7 mouse cellular contexts compared by ENCODE assay signal in the genomic region with DNA sequence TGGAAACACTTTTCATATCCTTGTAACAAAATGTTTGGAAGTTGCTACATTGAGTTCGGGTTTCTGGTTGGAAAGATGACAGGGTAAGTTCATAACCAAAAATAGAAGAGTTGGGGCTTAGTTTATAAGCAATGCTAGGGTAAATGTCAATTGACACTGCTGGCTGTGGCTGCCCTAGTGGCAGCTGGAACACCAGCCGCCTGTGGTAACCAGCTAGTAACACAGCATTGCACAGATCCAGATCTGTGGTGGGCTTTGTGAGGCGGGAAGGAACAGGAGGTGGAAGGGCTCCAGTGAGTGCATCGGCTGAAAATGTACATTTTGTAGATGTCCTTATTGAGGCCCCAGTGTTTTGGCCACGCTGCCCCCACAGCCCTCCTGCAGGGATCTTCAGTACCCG. TPM values are rescaled to one million over a fixed set of nuclear protein-coding genes. Genes with fewer than 3 reads are reported as not detected.
DNase-seq lines count a peak whose midpoint lies in the region; ATAC-seq lines count a peak whose summit lies in the region.

No protein-coding gene starts in this region.

- no peaks in the 10 kb centered on the region for H3K27me3 ChIP-seq in lung, embryonic 16.5 days (ENCODE audit: control insufficient read depth, insufficient read depth, low read depth, low read length)
- H3K27me3 ChIP-seq in embryonic facial prominence, embryonic 11.5 days (ENCODE audit: control insufficient read depth, insufficient read depth, low read length): no peaks in the 10 kb centered on the region
- H3K27me3 ChIP-seq in intestine, embryonic 16.5 days (replicated peaks; ENCODE audit: control insufficient read depth, insufficient read depth, low read length): no peaks in the 10 kb centered on the region
- no peaks in the 10 kb centered on the region for H3K27me3 ChIP-seq in neural tube, embryonic 15.5 days (replicated peaks)

- H3K9me3 ChIP-seq in lung, embryonic 16.5 days (ENCODE audit: control insufficient read depth, low read length): no peaks in the 10 kb centered on the region
- H3K9me3 ChIP-seq in embryonic facial prominence, embryonic 11.5 days (replicated peaks; ENCODE audit: control insufficient read depth, low read length): no peaks in the 10 kb centered on the region
- H3K9me3 ChIP-seq in intestine, embryonic 16.5 days (ENCODE audit: control insufficient read depth, low read length): no peaks in the 10 kb centered on the region
- no peaks in the 10 kb centered on the region for H3K9me3 ChIP-seq in neural tube, embryonic 15.5 days (replicated peaks)

- DNase-seq in lung, postnatal 4 days: no peak
- no peak for DNase-seq in embryonic facial prominence, embryonic 11.5 days (ENCODE audit: low spot score)
- no peak for DNase-seq in adrenal gland, adult 8-10 months
- DNase-seq in gastrocnemius, adult 8-10 months (ENCODE audit: low spot score in 2 of 2): no peak

- H3K4me3 ChIP-seq in lung, embryonic 16.5 days (ENCODE audit: low read length): peak overlapping the region; percentile 98
- peak overlapping the region; percentile 94 for H3K4me3 ChIP-seq in embryonic facial prominence, embryonic 11.5 days (ENCODE audit: low read depth, low read length)
- H3K4me3 ChIP-seq in intestine, embryonic 16.5 days (ENCODE audit: low read length): peak overlapping the region; percentile 91
- peak overlapping the region; percentile 88 for H3K4me3 ChIP-seq in neural tube, embryonic 15.5 days (replicated peaks)

- 29% methylated on average over 6 of the region's 6 CpGs for WGBS in lung, embryonic 16.5 days
- WGBS in embryonic facial prominence, embryonic 11.5 days: 40% methylated on average over 6 of the region's 6 CpGs
- WGBS in intestine, embryonic 16.5 days: 36% methylated on average over 6 of the region's 6 CpGs
- WGBS in neural tube, embryonic 15.5 days: 36% methylated on average over 6 of the region's 6 CpGs

- H3K27ac ChIP-seq in lung, embryonic 16.5 days (ENCODE audit: low read length): no peak overlapping the region
- no peak overlapping the region for H3K27ac ChIP-seq in embryonic facial prominence, embryonic 11.5 days (replicated peaks; ENCODE audit: low read depth, low read length)
- H3K27ac ChIP-seq in intestine, embryonic 16.5 days (ENCODE audit: low read length): no peak overlapping the region
- H3K27ac ChIP-seq in neural tube, embryonic 15.5 days (replicated peaks): no peak overlapping the region

- peak overlapping the region; percentile 93 for H3K9ac ChIP-seq in lung, embryonic 16.5 days (ENCODE audit: low read length)
- H3K9ac ChIP-seq in embryonic facial prominence, embryonic 11.5 days (replicated peaks; ENCODE audit: low read length): peak overlapping the region; percentile 32; the same call in 1 of the 2 replicates
- H3K9ac ChIP-seq in intestine, embryonic 16.5 days (ENCODE audit: low read depth, low read length): peak overlapping the region; percentile 80
- peak overlapping the region; percentile 84 for H3K9ac ChIP-seq in neural tube, embryonic 15.5 days (replicated peaks)

- H3K4me2 ChIP-seq in lung, embryonic 16.5 days (ENCODE audit: low read depth, low read length): peak overlapping the region; percentile 96
- peak overlapping the region; percentile 67 for H3K4me2 ChIP-seq in embryonic facial prominence, embryonic 11.5 days (ENCODE audit: low read depth, low read length)
- H3K4me2 ChIP-seq in intestine, embryonic 16.5 days (ENCODE audit: low read depth, low read length): peak overlapping the region; percentile 74
- peak overlapping the region; percentile 93 for H3K4me2 ChIP-seq in neural tube, embryonic 15.5 days

- ATAC-seq in lung, embryonic 16.5 days (ENCODE audit: low read depth): no peak
- ATAC-seq in embryonic facial prominence, embryonic 11.5 days (replicated peaks; ENCODE audit: insufficient number of reproducible peaks, low FRiP score, low TSS enrichment, low read depth): no peak
- no peak for ATAC-seq in intestine, embryonic 16.5 days
- ATAC-seq in neural tube, embryonic 15.5 days (ENCODE audit: low FRiP score): no peak

- H3K36me3 ChIP-seq in lung, embryonic 16.5 days (ENCODE audit: control insufficient read depth, insufficient read depth, low read length): peaks cover 4% of the 10 kb centered on the region; the same call in 1 of the 2 replicates
- H3K36me3 ChIP-seq in embryonic facial prominence, embryonic 11.5 days (replicated peaks; ENCODE audit: control insufficient read depth, insufficient read depth, low read depth, low read length): no peaks in the 10 kb centered on the region; the same call in none of the 2 replicates
- peaks cover 2% of the 10 kb centered on the region; the same call in 1 of the 2 replicates for H3K36me3 ChIP-seq in intestine, embryonic 16.5 days (ENCODE audit: control insufficient read depth, insufficient read depth, low read length)
- H3K36me3 ChIP-seq in neural tube, embryonic 15.5 days: peaks cover 31% of the 10 kb centered on the region

- H3K4me1 ChIP-seq in lung, embryonic 16.5 days (replicated peaks; ENCODE audit: control insufficient read depth, insufficient read depth, low read length): peaks cover 8% of the 10 kb centered on the region
- no peaks in the 10 kb centered on the region; the same call in 1 of the 2 replicates for H3K4me1 ChIP-seq in embryonic facial prominence, embryonic 11.5 days (ENCODE audit: control insufficient read depth, insufficient read depth, low read length)
- H3K4me1 ChIP-seq in intestine, embryonic 16.5 days (ENCODE audit: control insufficient read depth, insufficient read depth, low read length): peaks cover 11% of the 10 kb centered on the region
- H3K4me1 ChIP-seq in neural tube, embryonic 15.5 days: peaks cover 46% of the 10 kb centered on the region

RNA-seq across cellular contexts. Expression of a gene that starts 0.8 kb away (rescaled TPM):
- 16.1 and 17.3 TPM in 2 replicates for polyA plus RNA-seq in lung, embryonic 16.5 days (2015; fragmentation: Nextera tagmentation; extraction: Ambion mirVana)
- 13.6 and 16.0 TPM in 2 replicates for polyA plus RNA-seq in embryonic facial prominence, embryonic 11.5 days (2014; fragmentation: Nextera tagmentation; extraction: Ambion mirVana)
- polyA plus RNA-seq in intestine, embryonic 16.5 days (2015; fragmentation: Nextera tagmentation; extraction: Ambion mirVana): 9.3 and 10.6 TPM in 2 replicates
- polyA plus RNA-seq in neural tube, embryonic 15.5 days (2015; fragmentation: Nextera tagmentation; extraction: Ambion mirVana): 15.6 and 17.5 TPM in 2 replicates
- total RNA-seq in adrenal gland, adult 8-10 months (2022): 10 to 100 TPM; 25.5 to 33.1 (median 28.6) TPM
- 10 to 100 TPM; 28.2 to 34.0 (median 28.5) TPM for total RNA-seq in gastrocnemius, adult 8-10 months (2022)

RNA-seq across cellular contexts. Expression of a gene that starts 0.8 kb away (rescaled TPM):
- polyA plus RNA-seq in lung, embryonic 16.5 days (2015; fragmentation: Nextera tagmentation; extraction: Ambion mirVana): 12.4 and 13.6 TPM in 2 replicates
- 10.4 and 12.8 TPM in 2 replicates for polyA plus RNA-seq in embryonic facial prominence, embryonic 11.5 days (2014; fragmentation: Nextera tagmentation; extraction: Ambion mirVana)
- 14.6 and 18.6 TPM in 2 replicates for polyA plus RNA-seq in intestine, embryonic 16.5 days (2015; fragmentation: Nextera tagmentation; extraction: Ambion mirVana)
- 11.3 and 12.6 TPM in 2 replicates for polyA plus RNA-seq in neural tube, embryonic 15.5 days (2015; fragmentation: Nextera tagmentation; extraction: Ambion mirVana)
- 10 to 100 TPM in 1 of 4 experiments, 1 to 10 TPM in 3; 3.2 to 12.7 (median 8.0) TPM for total RNA-seq in adrenal gland, adult 8-10 months (2022)
- 1 to 10 TPM in 2 of 4 experiments, under 1 TPM in 2; 0.83 to 2.2 (median 1.1) TPM for total RNA-seq in gastrocnemius, adult 8-10 months (2022)

RNA-seq across cellular contexts. Expression of a gene that starts 18.7 kb away (rescaled TPM):
- polyA plus RNA-seq in lung, embryonic 16.5 days (2015; fragmentation: Nextera tagmentation; extraction: Ambion mirVana): 81.8 and 85.5 TPM in 2 replicates
- 107 TPM in 2 replicates for polyA plus RNA-seq in embryonic facial prominence, embryonic 11.5 days (2014; fragmentation: Nextera tagmentation; extraction: Ambion mirVana)
- 61.8 and 67.4 TPM in 2 replicates for polyA plus RNA-seq in intestine, embryonic 16.5 days (2015; fragmentation: Nextera tagmentation; extraction: Ambion mirVana)
- polyA plus RNA-seq in neural tube, embryonic 15.5 days (2015; fragmentation: Nextera tagmentation; extraction: Ambion mirVana): 52.8 and 56.6 TPM in 2 replicates
- total RNA-seq in adrenal gland, adult 8-10 months (2022): 10 to 100 TPM; 20.5 to 22.0 (median 21.2) TPM
- 10 to 100 TPM; 17.1 to 20.3 (median 18.1) TPM for total RNA-seq in gastrocnemius, adult 8-10 months (2022)

RNA-seq across cellular contexts. Expression of a gene that starts 35.8 kb away (rescaled TPM):
- polyA plus RNA-seq in lung, embryonic 16.5 days (2015; fragmentation: Nextera tagmentation; extraction: Ambion mirVana): 12.2 and 12.8 TPM in 2 replicates
- 11.9 TPM in 2 replicates for polyA plus RNA-seq in embryonic facial prominence, embryonic 11.5 days (2014; fragmentation: Nextera tagmentation; extraction: Ambion mirVana)
- 10.1 and 15.2 TPM in 2 replicates for polyA plus RNA-seq in intestine, embryonic 16.5 days (2015; fragmentation: Nextera tagmentation; extraction: Ambion mirVana)
- 19.2 and 20.5 TPM in 2 replicates for polyA plus RNA-seq in neural tube, embryonic 15.5 days (2015; fragmentation: Nextera tagmentation; extraction: Ambion mirVana)
- total RNA-seq in adrenal gland, adult 8-10 months (2022): 10 to 100 TPM; 61.2 to 79.9 (median 66.8) TPM
- total RNA-seq in gastrocnemius, adult 8-10 months (2022): 10 to 100 TPM; 19.4 to 29.8 (median 25.0) TPM

RNA-seq across cellular contexts. Expression of a gene that starts 50.3 kb away (rescaled TPM):
- 42.5 and 44.7 TPM in 2 replicates for polyA plus RNA-seq in lung, embryonic 16.5 days (2015; fragmentation: Nextera tagmentation; extraction: Ambion mirVana)
- polyA plus RNA-seq in embryonic facial prominence, embryonic 11.5 days (2014; fragmentation: Nextera tagmentation; extraction: Ambion mirVana): 9.4 and 9.7 TPM in 2 replicates
- 183 and 196 TPM in 2 replicates for polyA plus RNA-seq in intestine, embryonic 16.5 days (2015; fragmentation: Nextera tagmentation; extraction: Ambion mirVana)
- 18.3 and 21.1 TPM in 2 replicates for polyA plus RNA-seq in neural tube, embryonic 15.5 days (2015; fragmentation: Nextera tagmentation; extraction: Ambion mirVana)
- total RNA-seq in adrenal gland, adult 8-10 months (2022): 10 to 100 TPM; 59.1 to 87.5 (median 78.5) TPM
- 1 to 10 TPM in 3 of 4 experiments, under 1 TPM in 1; 0.46 to 3.4 (median 1.4) TPM for total RNA-seq in gastrocnemius, adult 8-10 months (2022)

Comparison
In these comparisons a context has a peak if more than half of its experiments do, and no peak if none do; other contexts are left out.
1. H3K9ac ChIP-seq: peak in every context shown above with its lines; median percentile 93 in lung, embryonic 16.5 days; 84 in neural tube, embryonic 15.5 days; 80 in intestine, embryonic 16.5 days; 32 in embryonic facial prominence, embryonic 11.5 days.